Mouse (Mus musculus): ENCODE results near the gene Map3k10.

DNA sequence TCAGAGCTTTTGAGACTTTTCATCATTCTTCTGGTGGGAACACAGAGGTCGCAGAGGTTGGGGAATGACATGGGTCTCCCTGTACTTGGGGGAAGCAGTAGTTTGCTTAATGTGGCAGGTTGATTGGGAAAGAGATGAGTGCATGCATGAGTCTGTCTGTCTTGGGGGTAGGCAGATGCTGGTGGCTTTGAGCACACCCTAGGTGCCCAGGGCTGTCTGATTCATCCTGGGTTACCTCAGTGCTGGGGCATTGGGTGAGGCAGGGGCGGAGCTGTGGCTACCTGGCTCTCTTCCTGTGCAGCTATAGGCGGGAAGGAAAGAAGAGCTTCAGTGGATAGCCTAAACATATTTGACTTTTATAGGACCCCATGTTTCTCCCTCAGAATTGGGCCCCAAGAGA lies 66.3 kb downstream of the Map3k10 start:
- TF ChIP-seq CTCF (conservative IDR thresholded peaks at IDR 0.05; ENCODE audit: insufficient read depth, insufficient read length, low read depth, low read length) (no peak), POLR2A (IDR thresholded peaks at IDR 0.05; ENCODE audit: low read depth, low read length) (no peak)

All from kidney, adult 2 months (tissue).